Mouse (Mus musculus): ENCODE measurements around the gene Gm21190.
"Not testable (repeated sequence)": the region's sequence is repeated elsewhere in the genome, so short reads cannot be mapped to it uniquely, and the experiment has no call there.

Gm21190 gene

GRCm38 (mm10) chr5:15488743-15489142 lies 40.3 kb downstream of the Gm21190 start:
- peak; percentile 5 for DNase-seq (ENCODE audit: low spot score)

DNA sequence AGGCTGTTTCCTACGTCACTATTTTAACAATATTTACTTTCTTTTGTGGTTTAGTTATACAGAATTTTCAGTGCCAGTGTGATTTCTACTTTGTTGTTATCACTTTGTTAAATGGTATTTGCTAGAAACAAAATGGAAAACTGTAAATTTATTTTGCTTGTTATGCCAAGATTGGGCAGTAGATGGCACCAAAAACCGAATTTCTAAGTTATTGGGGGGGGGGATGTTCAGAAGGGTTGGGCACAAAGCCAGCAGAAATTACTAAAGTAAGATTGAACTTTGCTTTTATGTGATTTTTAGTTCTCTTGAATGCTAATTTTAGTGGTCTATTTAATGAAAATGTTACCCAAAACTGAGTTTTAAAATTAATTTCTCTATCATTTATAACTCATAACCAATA lies 44.4 kb downstream of the Gm21190 start:
- peak; percentile 33 for DNase-seq (ENCODE audit: low spot score)

- peak; percentile 5 for DNase-seq (ENCODE audit: low spot score)
Measured at GRCm38 (mm10) chr5:15483576-15483975, 45.4 kb downstream of the Gm21190 start.

DNA sequence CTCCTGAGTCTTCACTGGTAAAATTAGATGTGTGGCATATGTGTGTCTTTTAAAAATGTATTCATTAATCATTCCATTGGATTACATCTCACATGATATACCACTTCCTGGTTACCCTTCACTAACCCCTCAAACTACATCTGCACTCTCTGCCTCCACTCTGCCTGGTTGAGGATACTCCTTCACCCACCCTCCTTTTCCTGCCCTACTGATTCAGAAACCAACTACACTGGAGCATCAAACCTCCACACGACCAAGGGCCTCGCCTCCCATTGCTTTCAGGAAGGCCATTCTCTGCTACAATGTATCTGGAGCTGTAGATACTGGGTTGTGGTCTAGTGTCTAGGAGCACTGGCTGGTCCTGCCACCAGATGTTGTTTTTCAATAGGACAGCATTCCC lies 46.2 kb downstream of the Gm21190 start:
- DNase-seq (ENCODE audit: low spot score) = not testable (repeated sequence)

DNA sequence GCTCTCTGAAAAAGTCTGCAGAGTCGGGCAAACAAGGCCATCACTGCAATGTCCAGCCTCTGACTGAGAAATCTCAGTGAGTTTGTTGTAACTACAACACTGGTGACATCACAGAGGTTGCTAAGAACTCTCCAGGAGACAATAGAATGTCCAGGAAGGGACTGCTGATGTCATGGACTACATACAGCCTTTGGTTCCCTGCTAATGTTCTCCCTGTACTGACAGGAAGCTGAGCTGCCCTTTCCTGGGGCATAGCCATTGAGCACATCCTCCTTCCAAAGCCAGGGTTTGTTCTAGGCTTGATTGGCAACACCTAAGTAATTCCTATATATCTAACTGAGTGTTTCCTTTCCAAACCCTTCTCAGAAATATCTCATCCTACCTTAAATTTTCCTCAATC lies 52.6 kb downstream of the Gm21190 start, which contains the start of gene Gm21149:
Gene Gm21149 (minus strand): TSS at position 101 of the 400 bp plus-strand sequence.
- not testable (repeated sequence) for DNase-seq (ENCODE audit: low spot score)

Measured in adipocyte (in vitro differentiated cells).